Mouse (Mus musculus) CH12.LX (cell line): ENCODE data around the gene Gne.

Source experiments
- CHD2 ChIP-seq: IDR thresholded peaks from 2 replicates; pipeline ENCODE4 v1.6.1; 2011; ENCODE audit warnings: low read length, improper control_type of control experiment
- EP300 ChIP-seq: IDR thresholded peaks from 2 replicates; pipeline ENCODE4 v1.6.1; 2011; ENCODE audit warnings: low read length, improper control_type of control experiment
- MAFK ChIP-seq: IDR thresholded peaks from 2 replicates; pipeline ENCODE4 v1.6.1; 2011; ENCODE audit warnings: low read length, improper control_type of control experiment; ENCODE audit not compliant: insufficient replicate concordance
- MYC ChIP-seq: IDR thresholded peaks from 2 replicates; pipeline ENCODE4 v1.6.1; 2011; ENCODE audit warnings: low read depth, mild to moderate bottlenecking, improper control_type of control experiment, low read length
- POLR2A ChIP-seq: IDR thresholded peaks from 2 replicates; pipeline ENCODE4 v1.6.1; 2011; ENCODE audit warnings: low read depth, mild to moderate bottlenecking, improper control_type of control experiment, low read length
- RAD21 ChIP-seq: IDR thresholded peaks from 2 replicates; pipeline ENCODE4 v1.6.1; 2011; ENCODE audit warnings: low read depth, mild to moderate bottlenecking, low read length, improper control_type of control experiment, moderate library complexity
- SMC3 ChIP-seq: IDR thresholded peaks from 2 replicates; pipeline ENCODE4 v1.6.1; 2011; ENCODE audit warnings: low read depth, low read length, improper control_type of control experiment
- USF2 ChIP-seq: conservative IDR thresholded peaks from 2 replicates; pipeline ENCODE4 v1.6.1; 2011; ENCODE audit warnings: low read depth, low read length, improper control_type of control experiment

GRCm38 (mm10) chr4:44113393-44114138 is 29.6 kb upstream of the Gne start:
- no peak for TF ChIP-seq POLR2A
- no peak for TF ChIP-seq MAFK
- no peak for TF ChIP-seq CHD2
- no peak for TF ChIP-seq USF2
- TF ChIP-seq EP300, result no peak
- TF ChIP-seq MYC, result no peak
- no peak for TF ChIP-seq SMC3
- TF ChIP-seq RAD21, result no peak
